Mouse (Mus musculus) thymus, adult 2 months (tissue): ENCODE measurements around the gene Rpgrip1.

Experiments
- CTCF ChIP-seq: fragments of 200-500 bp; IDR thresholded peaks from 2 replicates; pipeline ENCODE4 v1.5.1; 2012; ENCODE audit warnings: mild to moderate bottlenecking, control low read depth, low read length, moderate library complexity, borderline replicate concordance; ENCODE audit not compliant: control insufficient read depth, poor library complexity, insufficient read depth; ENCODE audit errors: extremely low read depth
- POLR2A ChIP-seq: fragments of 200-500 bp; IDR thresholded peaks from 2 replicates; pipeline ENCODE4 v1.6.1; 2012; ENCODE audit warnings: mild to moderate bottlenecking, low read length, control low read depth, moderate library complexity; ENCODE audit not compliant: control insufficient read depth, poor library complexity, insufficient read depth; ENCODE audit errors: extremely low read depth

DNA sequence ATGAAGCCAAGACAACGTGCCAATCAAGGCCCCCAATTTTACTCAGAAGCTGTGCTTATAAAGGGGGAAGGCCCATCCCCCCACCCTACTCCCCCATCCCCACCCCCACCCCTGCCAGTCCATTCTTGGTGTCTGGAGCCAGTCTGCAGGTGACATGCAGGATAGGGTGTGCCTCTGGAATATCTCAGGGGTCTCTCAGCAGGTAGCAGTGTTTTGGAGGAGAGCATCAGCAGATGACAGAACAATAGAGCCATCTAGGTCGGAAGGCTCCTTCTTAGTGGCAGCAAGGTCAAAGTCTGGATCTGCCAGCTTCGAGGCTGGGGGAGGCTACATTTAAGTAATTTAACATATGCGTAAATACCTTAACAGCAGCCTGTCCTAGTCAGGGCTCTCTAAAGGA, 44.4 kb upstream of the Rpgrip1 start:
- TF ChIP-seq POLR2A (no peak), CTCF (no peak)
